Mouse (Mus musculus): Measurements from ENCODE around the gene Tbca. TPM values are rescaled to one million over a fixed set of nuclear protein-coding genes. Genes with fewer than 3 reads are reported as not detected.

Tbca gene
- polyA plus RNA-seq, 1 experiment from 2014 or later, result 324 TPM

DNA sequence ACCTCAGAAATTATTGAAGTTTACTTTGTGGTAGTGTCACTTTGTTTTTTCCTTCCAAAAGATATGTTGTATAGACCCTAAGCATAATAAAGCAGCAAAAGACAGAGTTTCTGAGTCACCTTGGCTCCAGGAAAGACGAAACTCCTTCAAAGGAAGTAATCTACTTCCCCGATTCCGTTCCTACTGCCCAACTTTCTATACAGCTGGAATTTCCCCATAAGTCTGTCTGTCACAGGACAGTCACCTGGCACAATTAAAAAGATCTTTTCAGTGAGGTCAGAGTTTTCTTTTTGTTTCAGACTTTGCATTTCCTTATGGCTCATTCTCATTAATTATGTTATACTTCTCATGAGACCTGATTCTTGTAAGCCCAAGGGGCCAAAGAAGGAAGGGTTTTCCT is 25.1 kb downstream of the Tbca start:
- H3K27ac ChIP-seq, result no peak overlapping the region
- peaks cover 18% of the 10 kb centered on the region; the same call in 1 of the 2 replicates for H3K4me1 ChIP-seq (replicated peaks; ENCODE audit: insufficient read depth, low read length)
- no peaks in the 10 kb centered on the region for H3K9me3 ChIP-seq (replicated peaks; ENCODE audit: low read length)
- no peak overlapping the region for H3K4me3 ChIP-seq (replicated peaks; ENCODE audit: low read depth, low read length)
- no peak overlapping the region for H3K9ac ChIP-seq (ENCODE audit: low read depth, low read length)
- no peak overlapping the region for H3K4me2 ChIP-seq (ENCODE audit: low read length)
- 32% methylated on average over 3 of the region's 3 CpGs for WGBS
- TF ChIP-seq CTCF (IDR thresholded peaks at IDR 0.05; ENCODE audit: low read depth), result no peak
- no peak for DNase-seq (ENCODE audit: low spot score)
- ATAC-seq (replicated peaks; ENCODE audit: low FRiP score, low read depth), result no peak
- H3K36me3 ChIP-seq (ENCODE audit: insufficient read depth, low read length), result no peaks in the 10 kb centered on the region
- no peaks in the 10 kb centered on the region for H3K27me3 ChIP-seq (ENCODE audit: insufficient read depth, low read length)

DNA sequence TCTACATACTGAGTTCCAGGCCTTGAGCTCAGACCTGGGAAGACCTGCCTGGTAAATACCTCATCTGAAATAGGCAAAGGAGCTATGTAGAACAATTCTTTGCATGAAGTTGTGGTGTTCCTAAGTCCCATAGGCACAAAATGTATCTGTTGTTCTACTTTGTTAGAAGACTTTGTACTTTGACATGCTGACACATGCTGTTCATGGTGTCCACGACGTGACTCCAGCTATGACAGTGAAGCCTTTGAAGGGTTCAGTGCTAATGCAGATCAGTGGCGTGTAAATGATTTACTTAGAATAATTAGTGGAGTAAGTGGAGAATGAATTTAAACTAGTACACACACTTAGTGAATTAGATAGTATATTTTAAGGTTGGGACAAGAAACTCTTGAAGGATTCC is 31.8 kb downstream of the Tbca start:
- peak; percentile 88 for ATAC-seq (replicated peaks; ENCODE audit: low FRiP score, low read depth)
- Histone ChIP-seq H3K27ac (peak overlapping the region; percentile 47; the same call in 1 of the 2 replicates), H3K9ac (ENCODE audit: low read depth, low read length) (no peak overlapping the region), H3K36me3 (ENCODE audit: insufficient read depth, low read length) (no peaks in the 10 kb centered on the region), H3K9me3 (replicated peaks; ENCODE audit: low read length) (no peaks in the 10 kb centered on the region), H3K4me2 (ENCODE audit: low read length) (no peak overlapping the region), H3K27me3 (ENCODE audit: insufficient read depth, low read length) (no peaks in the 10 kb centered on the region), H3K4me1 (replicated peaks; ENCODE audit: insufficient read depth, low read length) (peaks cover 7% of the 10 kb centered on the region; the same call in 1 of the 2 replicates), H3K4me3 (replicated peaks; ENCODE audit: low read depth, low read length) (no peak overlapping the region)
- WGBS, result 55% methylated on average over 3 of the region's 3 CpGs
- DNase-seq (ENCODE audit: low spot score), result peak; percentile 37
- TF ChIP-seq CTCF (IDR thresholded peaks at IDR 0.05; ENCODE audit: low read depth), result no peak

GRCm38 (mm10) chr13:94820956-94821355 is 32.2 kb downstream of the Tbca start:
- Histone ChIP-seq H3K4me3 (replicated peaks; ENCODE audit: low read depth, low read length) (no peak overlapping the region), H3K27ac (no peak overlapping the region), H3K9ac (ENCODE audit: low read depth, low read length) (no peak overlapping the region), H3K9me3 (replicated peaks; ENCODE audit: low read length) (no peaks in the 10 kb centered on the region), H3K36me3 (ENCODE audit: insufficient read depth, low read length) (no peaks in the 10 kb centered on the region), H3K4me1 (replicated peaks; ENCODE audit: insufficient read depth, low read length) (peaks cover 7% of the 10 kb centered on the region; the same call in 1 of the 2 replicates), H3K27me3 (ENCODE audit: insufficient read depth, low read length) (no peaks in the 10 kb centered on the region), H3K4me2 (ENCODE audit: low read length) (no peak overlapping the region)
- DNase-seq (ENCODE audit: low spot score) (no peak), ATAC-seq (replicated peaks; ENCODE audit: low FRiP score, low read depth) (no peak)
- no peak for TF ChIP-seq CTCF (IDR thresholded peaks at IDR 0.05; ENCODE audit: low read depth)
- WGBS, result 50% methylated on average over 2 of the region's 2 CpGs

GRCm38 (mm10) chr13:94826389-94826788 is 37.7 kb downstream of the Tbca start:
- ATAC-seq (replicated peaks; ENCODE audit: low FRiP score, low read depth) (no peak), DNase-seq (ENCODE audit: low spot score) (no peak)
- Histone ChIP-seq H3K9ac (ENCODE audit: low read depth, low read length) (no peak overlapping the region), H3K27me3 (ENCODE audit: insufficient read depth, low read length) (no peaks in the 10 kb centered on the region), H3K27ac (no peak overlapping the region), H3K9me3 (replicated peaks; ENCODE audit: low read length) (no peaks in the 10 kb centered on the region), H3K4me3 (replicated peaks; ENCODE audit: low read depth, low read length) (no peak overlapping the region), H3K4me1 (replicated peaks; ENCODE audit: insufficient read depth, low read length) (no peaks in the 10 kb centered on the region), H3K4me2 (ENCODE audit: low read length) (no peak overlapping the region), H3K36me3 (ENCODE audit: insufficient read depth, low read length) (no peaks in the 10 kb centered on the region)
- WGBS, result 79% methylated on average over 5 of the region's 5 CpGs
- TF ChIP-seq CTCF (IDR thresholded peaks at IDR 0.05; ENCODE audit: low read depth), result no peak

GRCm38 (mm10) chr13:94826986-94827385 is 38.3 kb downstream of the Tbca start:
- no peaks in the 10 kb centered on the region for H3K27me3 ChIP-seq (ENCODE audit: insufficient read depth, low read length)
- no peaks in the 10 kb centered on the region for H3K36me3 ChIP-seq (ENCODE audit: insufficient read depth, low read length)
- no peak overlapping the region for H3K4me3 ChIP-seq (replicated peaks; ENCODE audit: low read depth, low read length)
- TF ChIP-seq CTCF (IDR thresholded peaks at IDR 0.05; ENCODE audit: low read depth), result no peak
- 64% methylated on average over 2 of the region's 2 CpGs for WGBS
- ATAC-seq (replicated peaks; ENCODE audit: low FRiP score, low read depth), result no peak
- no peaks in the 10 kb centered on the region for H3K4me1 ChIP-seq (replicated peaks; ENCODE audit: insufficient read depth, low read length)
- no peak overlapping the region for H3K27ac ChIP-seq
- no peak overlapping the region for H3K4me2 ChIP-seq (ENCODE audit: low read length)
- no peak for DNase-seq (ENCODE audit: low spot score)
- no peak overlapping the region for H3K9ac ChIP-seq (ENCODE audit: low read depth, low read length)
- H3K9me3 ChIP-seq (replicated peaks; ENCODE audit: low read length), result no peaks in the 10 kb centered on the region

GRCm38 (mm10) chr13:94827847-94828246 is 39.1 kb downstream of the Tbca start:
- Histone ChIP-seq H3K27me3 (ENCODE audit: insufficient read depth, low read length) (no peaks in the 10 kb centered on the region), H3K4me1 (replicated peaks; ENCODE audit: insufficient read depth, low read length) (no peaks in the 10 kb centered on the region), H3K9ac (ENCODE audit: low read depth, low read length) (no peak overlapping the region), H3K4me2 (ENCODE audit: low read length) (no peak overlapping the region), H3K27ac (no peak overlapping the region), H3K9me3 (replicated peaks; ENCODE audit: low read length) (no peaks in the 10 kb centered on the region), H3K4me3 (replicated peaks; ENCODE audit: low read depth, low read length) (no peak overlapping the region), H3K36me3 (ENCODE audit: insufficient read depth, low read length) (no peaks in the 10 kb centered on the region)
- ATAC-seq (replicated peaks; ENCODE audit: low FRiP score, low read depth), result no peak
- 38% methylated on average over 2 of the region's 2 CpGs for WGBS
- no peak for TF ChIP-seq CTCF (IDR thresholded peaks at IDR 0.05; ENCODE audit: low read depth)
- DNase-seq (ENCODE audit: low spot score), result no peak
